Comparison of ENCODE assay signal across 16 mouse cellular contexts in the genomic region with DNA sequence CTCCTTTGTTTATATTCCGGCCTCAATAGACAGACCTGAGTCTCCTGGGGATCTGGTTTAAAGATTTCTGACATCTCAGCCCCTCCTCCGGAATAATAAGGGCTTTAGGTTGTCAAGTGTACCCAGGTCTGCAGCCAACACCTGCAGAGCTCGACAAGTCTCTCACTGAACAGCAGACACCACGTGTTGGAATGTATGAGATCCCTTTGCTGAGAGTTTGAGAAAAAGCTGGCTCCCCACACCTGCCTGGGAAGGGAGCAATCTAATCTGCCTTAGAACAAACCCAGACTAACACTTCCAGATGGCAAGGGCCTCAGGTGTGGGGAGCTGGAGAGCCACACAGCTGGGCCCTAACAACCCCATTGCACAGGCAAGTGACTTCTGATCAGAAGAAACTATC.
A peak's percentile ranks its signal among the peaks of the same experiment; 100 is the strongest.
DNase-seq lines count a peak whose midpoint lies in the region; ATAC-seq and TF ChIP-seq lines count a peak whose summit lies in the region.
"Had no signal": no experiment of that assay in that cellular context is flagged by ENCODE, and none has a peak within 500 bp of the region (broad histone marks: within the 10 kb centered on the region; RNA-seq: fewer than 3 reads in every experiment).

No protein-coding gene starts in this region.

- no peak overlapping the region for H3K4me3 ChIP-seq in kidney, embryonic 15.5 days (replicated peaks)
- H3K4me3 ChIP-seq in intestine, postnatal 0 days (ENCODE audit: low read depth, low read length), result no peak overlapping the region
- no peak overlapping the region for H3K4me3 ChIP-seq in thymus, adult 2 months (ENCODE audit: control insufficient read depth, insufficient read depth, low read length)
- H3K4me3 ChIP-seq: heart, adult 2 months; neural tube, embryonic 13.5 days had no signal

- H3K9ac ChIP-seq in kidney, embryonic 15.5 days, result no peak overlapping the region
- H3K9ac ChIP-seq in intestine, postnatal 0 days (ENCODE audit: low read depth, low read length), result no peak overlapping the region
- H3K9ac ChIP-seq: neural tube, embryonic 13.5 days had no signal

- H3K36me3 ChIP-seq in kidney, embryonic 15.5 days, result no peaks in the 10 kb centered on the region
- no peaks in the 10 kb centered on the region for H3K36me3 ChIP-seq in intestine, postnatal 0 days (ENCODE audit: control insufficient read depth, insufficient read depth)
- H3K36me3 ChIP-seq in thymus, adult 2 months (ENCODE audit: control insufficient read depth, insufficient read depth, low read length), result no peaks in the 10 kb centered on the region
- H3K36me3 ChIP-seq: neural tube, embryonic 13.5 days had no signal

- no peaks in the 10 kb centered on the region for H3K9me3 ChIP-seq in kidney, embryonic 15.5 days (replicated peaks)
- no peaks in the 10 kb centered on the region for H3K9me3 ChIP-seq in intestine, postnatal 0 days (ENCODE audit: control insufficient read depth)
- H3K9me3 ChIP-seq: neural tube, embryonic 13.5 days had no signal

- TF ChIP-seq CTCF in intestine, postnatal 0 days (IDR thresholded peaks at IDR 0.05; ENCODE audit: low read depth), result no peak
- no peak for TF ChIP-seq CTCF in thymus, adult 2 months (IDR thresholded peaks at IDR 0.05; ENCODE audit: borderline replicate concordance, control insufficient read depth, extremely low read depth, insufficient read depth, low read length, poor library complexity)

- 19% methylated on average over 4 of the region's 4 CpGs for WGBS in kidney, embryonic 15.5 days
- WGBS in intestine, postnatal 0 days, result 12% methylated on average over 4 of the region's 4 CpGs
- WGBS in thymus, adult 2 months, result 36% methylated on average over 4 of the region's 4 CpGs

- TF ChIP-seq POLR2A in thymus, adult 2 months (IDR thresholded peaks at IDR 0.05; ENCODE audit: control insufficient read depth, extremely low read depth, insufficient read depth, low read length, poor library complexity), result no peak

- ATAC-seq in kidney, embryonic 15.5 days (replicated peaks; ENCODE audit: low FRiP score), result 0 out of 2 replicates have a peak, but pooled peaks have one; percentile 2
- peak; percentile 48 for ATAC-seq in intestine, postnatal 0 days
- ATAC-seq: forebrain, embryonic 14.5 days had no signal

- H3K4me1 ChIP-seq in kidney, embryonic 15.5 days, result peaks cover 44% of the 10 kb centered on the region
- peaks cover 16% of the 10 kb centered on the region for H3K4me1 ChIP-seq in intestine, postnatal 0 days (replicated peaks; ENCODE audit: control insufficient read depth, insufficient read depth, low read length)
- H3K4me1 ChIP-seq in thymus, adult 2 months (replicated peaks; ENCODE audit: control insufficient read depth, insufficient read depth, low read length), result peaks cover 39% of the 10 kb centered on the region

- no peaks in the 10 kb centered on the region for H3K27me3 ChIP-seq in kidney, embryonic 15.5 days
- H3K27me3 ChIP-seq in intestine, postnatal 0 days (replicated peaks; ENCODE audit: control insufficient read depth, insufficient read depth, low read length), result no peaks in the 10 kb centered on the region
- no peaks in the 10 kb centered on the region for H3K27me3 ChIP-seq in thymus, adult 2 months (ENCODE audit: control insufficient read depth, insufficient read depth, low read length)
- H3K27me3 ChIP-seq: neural tube, embryonic 13.5 days had no signal

- no peak overlapping the region for H3K27ac ChIP-seq in kidney, embryonic 15.5 days
- H3K27ac ChIP-seq in intestine, postnatal 0 days (ENCODE audit: low read depth, low read length), result peak overlapping the region; percentile 74
- H3K27ac ChIP-seq in thymus, adult 2 months (ENCODE audit: control insufficient read depth, insufficient read depth, low read length), result peak overlapping the region; percentile 92
- H3K27ac ChIP-seq: heart, adult 2 months; neural tube, embryonic 13.5 days had no signal

- DNase-seq in kidney, postnatal 25 days, result no peak
- DNase-seq in R1 (ENCODE audit: low read depth, low spot score), result peak; percentile 70
- peak; percentile 58 for DNase-seq in thymus, adult 2 months
- DNase-seq in cerebellum, postnatal 4 days (ENCODE audit: low spot score in 2 of 2), result no peak
- no peak for DNase-seq in cerebellum, adult 18-20 months
- no peak for DNase-seq in frontal cortex, postnatal 36 days (ENCODE audit: low spot score in 2 of 2)
- DNase-seq: adrenal gland, adult 2 months; cerebellum, postnatal 10 days; heart, adult 2 months; heart, postnatal 4 days; kidney, postnatal 4 days; liver had no signal

- no peak overlapping the region for H3K4me2 ChIP-seq in kidney, embryonic 15.5 days
- H3K4me2 ChIP-seq in intestine, postnatal 0 days (replicated peaks; ENCODE audit: low read depth), result no peak overlapping the region
- H3K4me2 ChIP-seq: neural tube, embryonic 13.5 days had no signal

Comparison
In these comparisons a context has a peak if more than half of its experiments do, and no peak if none do; other contexts are left out.
1. DNase-seq: peak in R1 (single experiment) and thymus, adult 2 months (single experiment); none in kidney, postnatal 25 days (0 of 2), cerebellum, postnatal 4 days (0 of 2), cerebellum, adult 18-20 months (0 of 2) and frontal cortex, postnatal 36 days (0 of 2).